Mouse (Mus musculus): ENCODE results near the gene Sez6l2. TPM values are rescaled to one million over a fixed set of nuclear protein-coding genes. Genes with fewer than 3 reads are reported as not detected.

Sez6l2 gene
- polyA plus RNA-seq, 1 experiment: not detected

GRCm38 (mm10) chr7:126967361-126967760, 17.0 kb downstream of the Sez6l2 start:
- no peak overlapping the region for H3K4me3 ChIP-seq (ENCODE audit: insufficient read depth, low read depth, low read length)
- H3K4me1 ChIP-seq (ENCODE audit: control insufficient read depth, insufficient read depth, low read length): no peaks in the 10 kb centered on the region
- TF ChIP-seq CTCF (IDR thresholded peaks at IDR 0.05; ENCODE audit: insufficient read depth, low read depth, low read length) (no peak), POLR2A (IDR thresholded peaks at IDR 0.05; ENCODE audit: insufficient read depth, low read depth, low read length) (no peak)
- H3K27ac ChIP-seq (ENCODE audit: insufficient read depth, low read depth, low read length): no peak overlapping the region
- WGBS: 75% methylated on average over 6 of the region's 6 CpGs

GRCm38 (mm10) chr7:126975493-126975892, 25.1 kb downstream of the Sez6l2 start:
- TF ChIP-seq CTCF (IDR thresholded peaks at IDR 0.05; ENCODE audit: insufficient read depth, low read depth, low read length): no peak
- TF ChIP-seq POLR2A (IDR thresholded peaks at IDR 0.05; ENCODE audit: insufficient read depth, low read depth, low read length): no peak
- no peak overlapping the region for H3K4me3 ChIP-seq (ENCODE audit: insufficient read depth, low read depth, low read length)
- no peak overlapping the region for H3K27ac ChIP-seq (ENCODE audit: insufficient read depth, low read depth, low read length)
- 10% methylated on average over 8 of the region's 8 CpGs for WGBS
- H3K4me1 ChIP-seq (ENCODE audit: control insufficient read depth, insufficient read depth, low read length): peaks cover 3% of the 10 kb centered on the region

GRCm38 (mm10) chr7:126975893-126975949, 25.4 kb downstream of the Sez6l2 start, which contains the start of gene Cdipt:
Gene Cdipt, plus strand, starts transcription at chr7:126975914.
- Histone ChIP-seq H3K27ac (ENCODE audit: insufficient read depth, low read depth, low read length) (peak within 1 kb of the TSS; percentile 99), H3K4me3 (ENCODE audit: insufficient read depth, low read depth, low read length) (peak within 1 kb of the TSS; percentile 89), H3K4me1 (ENCODE audit: control insufficient read depth, insufficient read depth, low read length) (peaks cover 3% of the 10 kb centered on the region)
- no peak for TF ChIP-seq CTCF (IDR thresholded peaks at IDR 0.05; ENCODE audit: insufficient read depth, low read depth, low read length)
- TF ChIP-seq POLR2A (IDR thresholded peaks at IDR 0.05; ENCODE audit: insufficient read depth, low read depth, low read length): no peak
- WGBS: 0% methylated on average over 1 of the region's 1 CpGs

- TF ChIP-seq CTCF (IDR thresholded peaks at IDR 0.05; ENCODE audit: insufficient read depth, low read depth, low read length): peak; percentile 84
- 0 out of 2 replicates have a peak, but pooled peaks have one; percentile 17 for TF ChIP-seq POLR2A (IDR thresholded peaks at IDR 0.05; ENCODE audit: insufficient read depth, low read depth, low read length)
- WGBS: under 1% methylated on average over 55 of the region's 55 CpGs
- H3K27ac ChIP-seq (ENCODE audit: insufficient read depth, low read depth, low read length): peak within 1 kb of the TSS; percentile 99
- peak within 1 kb of the TSS; percentile 89 for H3K4me3 ChIP-seq (ENCODE audit: insufficient read depth, low read depth, low read length)
- peaks cover 3% of the 10 kb centered on the region for H3K4me1 ChIP-seq (ENCODE audit: control insufficient read depth, insufficient read depth, low read length)
Measured at GRCm38 (mm10) chr7:126975950-126976866, 25.8 kb downstream of the Sez6l2 start, which contains the start of gene Cdiptos. Gene Cdiptos, minus strand, starts transcription at chr7:126976098.

- H3K4me3 ChIP-seq (ENCODE audit: insufficient read depth, low read depth, low read length): peak overlapping the region; percentile 89
- H3K4me1 ChIP-seq (ENCODE audit: control insufficient read depth, insufficient read depth, low read length): peaks cover 3% of the 10 kb centered on the region
- WGBS: 28% methylated on average over 14 of the region's 14 CpGs
- H3K27ac ChIP-seq (ENCODE audit: insufficient read depth, low read depth, low read length): no peak overlapping the region
- TF ChIP-seq POLR2A (IDR thresholded peaks at IDR 0.05; ENCODE audit: insufficient read depth, low read depth, low read length) (no peak), CTCF (IDR thresholded peaks at IDR 0.05; ENCODE audit: insufficient read depth, low read depth, low read length) (no peak)
Measured at GRCm38 (mm10) chr7:126976878-126977459, 26.6 kb downstream of the Sez6l2 start.

GRCm38 (mm10) chr7:126978841-126979240, 28.5 kb downstream of the Sez6l2 start:
- Histone ChIP-seq H3K4me3 (ENCODE audit: insufficient read depth, low read depth, low read length) (no peak overlapping the region), H3K27ac (ENCODE audit: insufficient read depth, low read depth, low read length) (no peak overlapping the region), H3K4me1 (ENCODE audit: control insufficient read depth, insufficient read depth, low read length) (peaks cover 3% of the 10 kb centered on the region)
- no peak for TF ChIP-seq POLR2A (IDR thresholded peaks at IDR 0.05; ENCODE audit: insufficient read depth, low read depth, low read length)
- no peak for TF ChIP-seq CTCF (IDR thresholded peaks at IDR 0.05; ENCODE audit: insufficient read depth, low read depth, low read length)
- WGBS: 92% methylated on average over 6 of the region's 6 CpGs

- Histone ChIP-seq H3K4me1 (ENCODE audit: control insufficient read depth, insufficient read depth, low read length) (peaks cover 7% of the 10 kb centered on the region), H3K4me3 (ENCODE audit: insufficient read depth, low read depth, low read length) (no peak overlapping the region), H3K27ac (ENCODE audit: insufficient read depth, low read depth, low read length) (no peak overlapping the region)
- WGBS: 84% methylated on average over 2 of the region's 2 CpGs
- no peak for TF ChIP-seq POLR2A (IDR thresholded peaks at IDR 0.05; ENCODE audit: insufficient read depth, low read depth, low read length)
- TF ChIP-seq CTCF (IDR thresholded peaks at IDR 0.05; ENCODE audit: insufficient read depth, low read depth, low read length): no peak
Measured at GRCm38 (mm10) chr7:126981601-126982000, 31.2 kb downstream of the Sez6l2 start.

GRCm38 (mm10) chr7:126982054-126982453, 31.7 kb downstream of the Sez6l2 start:
- 96% methylated on average over 4 of the region's 4 CpGs for WGBS
- TF ChIP-seq POLR2A (IDR thresholded peaks at IDR 0.05; ENCODE audit: insufficient read depth, low read depth, low read length): no peak
- no peak for TF ChIP-seq CTCF (IDR thresholded peaks at IDR 0.05; ENCODE audit: insufficient read depth, low read depth, low read length)
- H3K4me3 ChIP-seq (ENCODE audit: insufficient read depth, low read depth, low read length): no peak overlapping the region
- H3K4me1 ChIP-seq (ENCODE audit: control insufficient read depth, insufficient read depth, low read length): peaks cover 7% of the 10 kb centered on the region
- H3K27ac ChIP-seq (ENCODE audit: insufficient read depth, low read depth, low read length): no peak overlapping the region

- H3K27ac ChIP-seq (ENCODE audit: insufficient read depth, low read depth, low read length): no peak overlapping the region
- no peak for TF ChIP-seq POLR2A (IDR thresholded peaks at IDR 0.05; ENCODE audit: insufficient read depth, low read depth, low read length)
- no peak for TF ChIP-seq CTCF (IDR thresholded peaks at IDR 0.05; ENCODE audit: insufficient read depth, low read depth, low read length)
- WGBS: 75% methylated on average over 7 of the region's 7 CpGs
- H3K4me3 ChIP-seq (ENCODE audit: insufficient read depth, low read depth, low read length): no peak overlapping the region
- peaks cover 6% of the 10 kb centered on the region for H3K4me1 ChIP-seq (ENCODE audit: control insufficient read depth, insufficient read depth, low read length)
Measured at GRCm38 (mm10) chr7:126983113-126983512, 32.8 kb downstream of the Sez6l2 start.
